Mouse (Mus musculus): ENCODE measurements at regions not wholly inside any gene's neighbourhood (a gene's known extent, or its start where the extent isn't known, plus 50 kb on each side); places are given as distances from the start of the nearest gene placed in this dataset.

DNA sequence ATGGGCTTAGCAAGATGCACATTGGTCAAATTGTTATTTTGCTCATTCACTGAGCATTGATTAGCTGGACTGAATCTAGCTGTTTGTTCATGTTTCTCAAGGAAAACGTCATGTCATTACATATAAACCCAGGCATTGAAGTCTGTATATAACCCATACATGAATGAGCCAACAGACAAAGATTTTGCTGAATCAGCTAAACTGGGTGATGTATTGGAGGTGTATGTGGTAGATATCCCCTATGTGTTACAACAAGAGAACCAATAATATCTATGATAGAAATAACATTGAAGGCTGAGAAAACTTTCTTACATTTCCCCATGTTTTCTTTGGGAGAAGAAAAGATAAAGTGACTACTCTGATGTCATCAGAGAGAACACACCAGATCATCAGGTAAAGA, 362.3 kb downstream of the Ets1 start:
- 96% methylated on average over 1 of the region's 1 CpGs for WGBS
- Histone ChIP-seq H3K4me3 (ENCODE audit: insufficient read depth, low read depth, low read length) (no peak overlapping the region), H3K27ac (ENCODE audit: insufficient read depth, low read depth, low read length) (no peak overlapping the region), H3K36me3 (ENCODE audit: control insufficient read depth, insufficient read depth, low read length) (no peaks in the 10 kb centered on the region), H3K27me3 (replicated peaks; ENCODE audit: control insufficient read depth, insufficient read depth, low read length) (no peaks in the 10 kb centered on the region; the same call in 1 of the 2 replicates), H3K4me1 (ENCODE audit: control insufficient read depth, insufficient read depth, low read length) (no peaks in the 10 kb centered on the region)
- DNase-seq: no peak
- TF ChIP-seq POLR2A (IDR thresholded peaks at IDR 0.05; ENCODE audit: low read depth, low read length): no peak
- TF ChIP-seq CTCF (conservative IDR thresholded peaks at IDR 0.05; ENCODE audit: insufficient read depth, insufficient read length, low read depth, low read length): no peak

DNA sequence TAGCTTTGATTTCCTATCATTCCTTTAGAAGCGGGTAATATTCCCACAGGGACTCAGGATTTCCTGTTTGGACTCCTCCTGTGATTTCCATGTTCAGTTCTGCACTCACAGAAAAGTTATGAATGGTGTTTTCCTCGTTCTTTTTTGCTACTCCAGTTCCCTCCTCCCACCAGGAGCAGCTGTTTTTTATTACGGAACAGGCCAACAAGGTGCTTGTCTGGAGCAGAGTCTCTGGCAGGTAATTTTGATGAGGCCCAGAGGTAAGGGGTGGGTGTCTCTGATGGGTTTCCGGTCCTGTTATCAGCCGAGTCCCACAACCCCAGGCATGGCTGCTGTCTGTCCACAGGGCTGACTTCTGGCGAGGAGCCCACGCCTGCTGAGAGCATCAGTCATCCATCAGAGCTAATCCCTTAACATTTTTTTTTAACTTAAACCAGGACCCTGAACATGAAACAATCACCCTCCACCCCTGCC, 364.7 kb downstream of the Ets1 start:
- no peak for TF ChIP-seq CTCF (conservative IDR thresholded peaks at IDR 0.05; ENCODE audit: insufficient read depth, insufficient read length, low read depth, low read length)
- Histone ChIP-seq H3K4me1 (ENCODE audit: control insufficient read depth, insufficient read depth, low read length) (no peaks in the 10 kb centered on the region), H3K27me3 (replicated peaks; ENCODE audit: control insufficient read depth, insufficient read depth, low read length) (no peaks in the 10 kb centered on the region; the same call in 1 of the 2 replicates), H3K4me3 (ENCODE audit: insufficient read depth, low read depth, low read length) (no peak overlapping the region), H3K27ac (ENCODE audit: insufficient read depth, low read depth, low read length) (no peak overlapping the region), H3K36me3 (ENCODE audit: control insufficient read depth, insufficient read depth, low read length) (no peaks in the 10 kb centered on the region)
- 49% methylated on average over 7 of the region's 7 CpGs for WGBS
- DNase-seq: peak; percentile 21

DNA sequence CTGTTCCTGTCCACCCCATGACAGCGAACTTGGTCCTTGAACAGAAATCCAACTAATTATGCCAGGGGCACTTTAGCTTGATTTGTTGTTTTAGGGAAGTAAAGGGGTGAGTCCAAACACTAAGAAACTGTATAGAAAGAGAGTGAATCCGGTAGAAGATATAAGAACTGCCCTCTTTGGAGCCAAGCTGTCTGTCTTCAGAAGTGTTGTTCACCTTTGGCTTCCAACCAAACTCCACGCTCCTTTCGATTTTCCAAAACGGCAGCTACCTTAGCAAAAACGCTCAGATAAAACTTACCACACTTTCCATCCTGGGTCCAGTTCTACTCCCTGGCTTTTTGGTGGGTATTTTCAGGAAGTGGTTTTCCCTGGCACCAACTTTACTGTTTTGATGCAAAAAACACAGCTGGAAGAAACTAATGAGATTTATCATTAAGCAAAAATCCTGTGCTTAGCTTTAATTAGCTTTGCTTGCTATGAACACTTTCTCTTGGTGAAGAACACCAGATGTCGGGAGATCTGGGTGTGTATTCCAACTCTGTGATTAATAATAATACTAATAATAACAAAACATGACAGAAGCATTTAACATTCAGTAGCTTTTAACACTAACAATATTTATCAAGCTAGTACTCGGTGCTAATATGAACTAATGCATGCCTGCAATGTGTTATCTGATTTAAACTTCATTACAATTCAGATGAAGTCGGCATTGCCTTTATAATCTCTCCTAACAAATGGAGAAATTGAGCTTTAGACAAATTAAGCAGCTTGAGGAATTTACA, 365.3 kb downstream of the Ets1 start:
- Histone ChIP-seq H3K27me3 (replicated peaks; ENCODE audit: control insufficient read depth, insufficient read depth, low read length) (no peaks in the 10 kb centered on the region; the same call in 1 of the 2 replicates), H3K4me1 (ENCODE audit: control insufficient read depth, insufficient read depth, low read length) (no peaks in the 10 kb centered on the region), H3K4me3 (ENCODE audit: insufficient read depth, low read depth, low read length) (no peak overlapping the region), H3K27ac (ENCODE audit: insufficient read depth, low read depth, low read length) (no peak overlapping the region; the same call in 1 of the 2 replicates), H3K36me3 (ENCODE audit: control insufficient read depth, insufficient read depth, low read length) (no peaks in the 10 kb centered on the region)
- 43% methylated on average over 9 of the region's 9 CpGs for WGBS
- peak; percentile 11 for DNase-seq
- no peak for TF ChIP-seq POLR2A (IDR thresholded peaks at IDR 0.05; ENCODE audit: low read depth, low read length)
- no peak for TF ChIP-seq CTCF (conservative IDR thresholded peaks at IDR 0.05; ENCODE audit: insufficient read depth, insufficient read length, low read depth, low read length)

DNA sequence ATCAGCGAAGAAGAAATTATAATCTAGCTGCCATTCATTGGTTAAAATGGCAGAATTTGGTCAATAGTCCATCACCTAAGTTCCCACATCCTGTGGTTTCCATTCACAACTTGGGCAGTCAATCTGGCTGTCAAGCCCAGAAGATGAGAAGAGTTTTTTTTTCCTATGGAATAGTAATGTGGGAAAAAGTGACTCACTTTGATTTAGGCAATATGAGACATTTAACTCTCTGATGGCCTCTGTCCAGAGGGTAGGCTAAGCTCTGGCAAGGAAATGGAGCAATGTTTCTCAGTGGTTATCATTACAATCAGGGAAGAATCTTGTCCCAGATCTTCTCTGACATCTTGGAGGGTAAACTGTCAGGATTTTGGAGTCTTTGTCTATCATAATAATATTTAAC, 367.9 kb downstream of the Ets1 start:
- Histone ChIP-seq H3K4me3 (ENCODE audit: insufficient read depth, low read depth, low read length) (no peak overlapping the region), H3K36me3 (ENCODE audit: control insufficient read depth, insufficient read depth, low read length) (no peaks in the 10 kb centered on the region), H3K27me3 (replicated peaks; ENCODE audit: control insufficient read depth, insufficient read depth, low read length) (no peaks in the 10 kb centered on the region), H3K27ac (ENCODE audit: insufficient read depth, low read depth, low read length) (no peak overlapping the region), H3K4me1 (ENCODE audit: control insufficient read depth, insufficient read depth, low read length) (no peaks in the 10 kb centered on the region; the same call in 1 of the 2 replicates)
- WGBS: 90% methylated on average over 1 of the region's 1 CpGs
- no peak for DNase-seq
- TF ChIP-seq POLR2A (IDR thresholded peaks at IDR 0.05; ENCODE audit: low read depth, low read length) (no peak), CTCF (conservative IDR thresholded peaks at IDR 0.05; ENCODE audit: insufficient read depth, insufficient read length, low read depth, low read length) (no peak)

DNA sequence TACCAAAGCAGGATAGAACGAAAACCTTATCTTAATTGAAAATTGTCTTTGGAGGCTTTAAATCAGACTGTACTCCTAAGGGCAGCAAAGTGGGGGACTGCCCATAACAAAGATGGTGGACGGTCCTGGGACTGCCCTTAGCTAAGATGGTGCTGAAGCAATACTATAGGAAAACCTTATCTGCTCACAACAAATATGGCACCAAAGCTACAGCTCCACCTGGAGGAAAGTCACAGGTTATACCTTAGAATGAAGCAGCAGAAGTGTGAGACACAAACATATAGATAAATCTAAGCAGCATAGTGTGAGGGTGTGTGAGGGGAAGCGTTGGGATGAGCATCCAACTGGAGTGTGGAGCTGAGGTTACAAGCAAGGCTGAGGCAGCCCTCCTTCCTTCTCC, 368.5 kb downstream of the Ets1 start:
- no peak overlapping the region for H3K27ac ChIP-seq (ENCODE audit: insufficient read depth, low read depth, low read length)
- TF ChIP-seq CTCF (conservative IDR thresholded peaks at IDR 0.05; ENCODE audit: insufficient read depth, insufficient read length, low read depth, low read length): no peak
- no peak for TF ChIP-seq POLR2A (IDR thresholded peaks at IDR 0.05; ENCODE audit: low read depth, low read length)
- 96% methylated on average over 3 of the region's 3 CpGs for WGBS
- no peak overlapping the region for H3K4me3 ChIP-seq (ENCODE audit: insufficient read depth, low read depth, low read length)
- no peaks in the 10 kb centered on the region; the same call in 1 of the 2 replicates for H3K4me1 ChIP-seq (ENCODE audit: control insufficient read depth, insufficient read depth, low read length)
- H3K36me3 ChIP-seq (ENCODE audit: control insufficient read depth, insufficient read depth, low read length): no peaks in the 10 kb centered on the region
- H3K27me3 ChIP-seq (replicated peaks; ENCODE audit: control insufficient read depth, insufficient read depth, low read length): no peaks in the 10 kb centered on the region
- DNase-seq: no peak

DNA sequence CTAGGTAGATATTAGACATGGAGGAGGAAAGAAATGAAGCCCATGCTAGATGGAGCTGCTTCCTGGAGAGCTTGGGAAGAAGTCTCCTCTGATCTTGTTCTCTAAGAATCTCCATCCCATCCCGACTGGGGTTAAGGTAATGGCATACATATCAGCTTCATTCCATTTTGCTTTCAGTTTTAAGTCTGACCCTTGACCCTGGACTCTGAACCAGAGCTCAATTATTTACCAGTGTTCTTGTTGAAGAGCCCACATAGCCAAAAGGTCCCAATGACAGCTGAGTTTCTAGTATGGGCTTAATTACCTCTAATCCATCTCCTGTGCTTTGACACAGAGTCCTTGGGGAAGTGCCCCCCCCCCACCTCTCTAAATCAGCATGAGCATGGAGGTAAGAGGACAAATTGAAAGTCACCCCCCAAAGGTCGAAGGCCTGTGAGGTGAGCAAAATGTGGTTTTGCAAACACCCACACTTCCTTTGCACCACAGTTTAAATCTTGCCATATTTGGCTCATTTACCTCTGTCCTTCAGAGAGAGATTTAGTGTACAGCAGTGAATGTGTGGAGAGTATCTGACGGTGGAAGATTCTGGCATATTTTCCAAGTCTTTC, 371.5 kb downstream of the Ets1 start:
- peak; percentile 78 for DNase-seq
- WGBS: 55% methylated on average over 3 of the region's 3 CpGs
- TF ChIP-seq CTCF (conservative IDR thresholded peaks at IDR 0.05; ENCODE audit: insufficient read depth, insufficient read length, low read depth, low read length): no peak
- no peak for TF ChIP-seq POLR2A (IDR thresholded peaks at IDR 0.05; ENCODE audit: low read depth, low read length)

DNA sequence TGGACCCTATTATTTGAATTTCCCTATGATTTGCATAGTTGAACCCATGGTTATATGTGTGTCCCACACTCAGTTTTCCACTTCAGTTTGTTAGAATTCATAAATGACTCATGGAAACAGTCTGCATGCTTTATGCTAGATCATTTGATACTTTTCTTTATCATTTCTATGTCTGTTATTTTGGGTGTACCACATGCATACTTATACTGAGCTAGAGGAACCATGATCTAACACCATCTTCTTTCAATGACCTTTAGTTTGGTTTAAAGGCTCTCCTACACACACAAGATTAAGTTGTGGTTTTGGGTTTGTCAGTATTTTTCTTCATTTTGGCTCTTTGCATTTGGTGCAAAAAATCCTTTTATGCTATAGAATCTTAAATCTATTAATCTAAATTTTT, 375.2 kb downstream of the Ets1 start:
- Histone ChIP-seq H3K36me3 (ENCODE audit: control insufficient read depth, insufficient read depth, low read length) (no peaks in the 10 kb centered on the region), H3K4me3 (ENCODE audit: insufficient read depth, low read depth, low read length) (no peak overlapping the region), H3K27me3 (replicated peaks; ENCODE audit: control insufficient read depth, insufficient read depth, low read length) (no peaks in the 10 kb centered on the region), H3K27ac (ENCODE audit: insufficient read depth, low read depth, low read length) (no peak overlapping the region), H3K4me1 (ENCODE audit: control insufficient read depth, insufficient read depth, low read length) (no peaks in the 10 kb centered on the region; the same call in 1 of the 2 replicates)
- TF ChIP-seq CTCF (conservative IDR thresholded peaks at IDR 0.05; ENCODE audit: insufficient read depth, insufficient read length, low read depth, low read length) (no peak), POLR2A (IDR thresholded peaks at IDR 0.05; ENCODE audit: low read depth, low read length) (no peak)
- DNase-seq: no peak

More for the DNA sequence above, 371.5 kb downstream of the Ets1 start:
- Histone ChIP-seq H3K36me3 (ENCODE audit: control insufficient read depth, insufficient read depth, low read length) (no peaks in the 10 kb centered on the region), H3K27me3 (replicated peaks; ENCODE audit: control insufficient read depth, insufficient read depth, low read length) (no peaks in the 10 kb centered on the region), H3K4me1 (ENCODE audit: control insufficient read depth, insufficient read depth, low read length) (no peaks in the 10 kb centered on the region; the same call in 1 of the 2 replicates), H3K4me3 (ENCODE audit: insufficient read depth, low read depth, low read length) (no peak overlapping the region), H3K27ac (ENCODE audit: insufficient read depth, low read depth, low read length) (peak overlapping the region; percentile 78)
